In genomic region chr4:97752276-97753010, GRCm38 (mm10) we compare ENCODE assay signal across 8 mouse cellular contexts. TPM values are rescaled to one million over a fixed set of nuclear protein-coding genes. Genes with fewer than 3 reads are reported as not detected.
DNase-seq lines count a peak whose midpoint lies in the region; ATAC-seq and TF ChIP-seq lines count a peak whose summit lies in the region.

No protein-coding gene starts in this region.

- 16% methylated on average over 5 of the region's 5 CpGs for WGBS in forebrain, embryonic 15.5 days
- 38% methylated on average over 5 of the region's 5 CpGs for WGBS in limb, embryonic 14.5 days
- WGBS in neural tube, embryonic 13.5 days: 11% methylated on average over 5 of the region's 5 CpGs

- H3K36me3 ChIP-seq in forebrain, embryonic 15.5 days: no peaks in the 10 kb centered on the region
- H3K36me3 ChIP-seq in limb, embryonic 14.5 days (ENCODE audit: control insufficient read depth, insufficient read depth, low read length): no peaks in the 10 kb centered on the region
- no peaks in the 10 kb centered on the region for H3K36me3 ChIP-seq in neural tube, embryonic 13.5 days

- no peak for DNase-seq in left cerebral cortex, adult 2 months (ENCODE audit: extremely low spot score in 1 of 2, low spot score in 2 of 2)
- no peak for DNase-seq in left cerebral cortex, postnatal 14 days (ENCODE audit: low spot score in 2 of 2)
- DNase-seq in limb, embryonic 14.5 days (ENCODE audit: low spot score): no peak
- DNase-seq in frontal cortex, adult 2 months (ENCODE audit: extremely low spot score in 1 of 2, low spot score in 1 of 2): no peak
- no peak for DNase-seq in adrenal gland, adult 2 months

- TF ChIP-seq CTCF in left cerebral cortex, adult 2 months (IDR thresholded peaks at IDR 0.05): no peak

- H3K27ac ChIP-seq in left cerebral cortex, adult 2 months: peak overlapping the region; percentile 82
- H3K27ac ChIP-seq in forebrain, embryonic 15.5 days (replicated peaks): peak overlapping the region; percentile 73; the same call in 1 of the 2 replicates
- H3K27ac ChIP-seq in limb, embryonic 14.5 days (replicated peaks; ENCODE audit: low read depth, low read length): no peak overlapping the region; the same call in 1 of the 2 replicates
- H3K27ac ChIP-seq in neural tube, embryonic 13.5 days (replicated peaks): peak overlapping the region; percentile 80

- H3K9ac ChIP-seq in forebrain, embryonic 15.5 days (replicated peaks): 0 out of 2 replicates have a peak overlapping the region, but pooled peaks have one; percentile 52
- H3K9ac ChIP-seq in limb, embryonic 14.5 days (ENCODE audit: low read depth, low read length, severe bottlenecking): peak overlapping the region; percentile 64
- peak overlapping the region; percentile 71 for H3K9ac ChIP-seq in neural tube, embryonic 13.5 days

- no peak for ATAC-seq in forebrain, embryonic 15.5 days (replicated peaks)
- no peak for ATAC-seq in limb, embryonic 14.5 days (ENCODE audit: low FRiP score, low read depth)
- no peak for ATAC-seq in neural tube, embryonic 13.5 days (ENCODE audit: low read depth)
- ATAC-seq in inflammation-experienced regulatory T-cells, adult 6 months: no peak

- H3K9me3 ChIP-seq in forebrain, embryonic 15.5 days: no peaks in the 10 kb centered on the region
- H3K9me3 ChIP-seq in limb, embryonic 14.5 days (ENCODE audit: control insufficient read depth, low read length): no peaks in the 10 kb centered on the region
- H3K9me3 ChIP-seq in neural tube, embryonic 13.5 days: no peaks in the 10 kb centered on the region

- no peak for TF ChIP-seq POLR2A in limb, embryonic 14.5 days (IDR thresholded peaks at IDR 0.05; ENCODE audit: borderline replicate concordance, extremely low read depth, insufficient read depth, insufficient read length)

- peak overlapping the region; percentile 48 for H3K4me3 ChIP-seq in left cerebral cortex, adult 2 months
- H3K4me3 ChIP-seq in forebrain, embryonic 15.5 days: peak overlapping the region; percentile 39
- peak overlapping the region; percentile 41 for H3K4me3 ChIP-seq in limb, embryonic 14.5 days (replicated peaks; ENCODE audit: low read length)
- peak overlapping the region; percentile 39 for H3K4me3 ChIP-seq in neural tube, embryonic 13.5 days

- no peaks in the 10 kb centered on the region; the same call in 1 of the 2 replicates for H3K27me3 ChIP-seq in forebrain, embryonic 15.5 days
- no peaks in the 10 kb centered on the region; the same call in 1 of the 2 replicates for H3K27me3 ChIP-seq in limb, embryonic 14.5 days (ENCODE audit: control insufficient read depth, insufficient read depth, low read length)
- H3K27me3 ChIP-seq in neural tube, embryonic 13.5 days: peaks cover 50% of the 10 kb centered on the region

- intact Hi-C loops in left cerebral cortex, adult 2 months (cut with DNase I): loop anchor here (5.0 to 10.0 kb wide), 5 partner anchors 255 to 952 kb away; no protein-coding TSS in a partner anchor
- intact Hi-C loops in left cerebral cortex, postnatal 14 days (cut with DNase I): loop anchor here (10.0 kb wide), 1 partner anchor 252 kb away; no protein-coding TSS in a partner anchor

- peak overlapping the region; percentile 74 for H3K4me2 ChIP-seq in forebrain, embryonic 15.5 days (replicated peaks)
- H3K4me2 ChIP-seq in limb, embryonic 14.5 days (replicated peaks; ENCODE audit: low read depth, low read length, severe bottlenecking): peak overlapping the region; percentile 85
- peak overlapping the region; percentile 78 for H3K4me2 ChIP-seq in neural tube, embryonic 13.5 days

- H3K4me1 ChIP-seq in forebrain, embryonic 15.5 days: peaks cover 39% of the 10 kb centered on the region
- H3K4me1 ChIP-seq in limb, embryonic 14.5 days (ENCODE audit: control insufficient read depth, insufficient read depth, low read length): peaks cover 34% of the 10 kb centered on the region
- peaks cover 39% of the 10 kb centered on the region for H3K4me1 ChIP-seq in neural tube, embryonic 13.5 days (replicated peaks)

RNA-seq across cellular contexts. Expression of gene Nfia, which starts 20.1 kb away (rescaled TPM):
- 10 to 100 TPM; 58.1 to 62.5 TPM for total RNA-seq in left cerebral cortex, adult 2 months (2021)
- 10 to 100 TPM; 67.1 to 75.4 TPM for total RNA-seq in left cerebral cortex, postnatal 14 days (2021)
- 98.3 and 101 TPM in 2 replicates for polyA plus RNA-seq in forebrain, embryonic 15.5 days (2015; fragmentation: Nextera tagmentation; extraction: Ambion mirVana)
- polyA plus RNA-seq in limb, embryonic 14.5 days (2012; rRNA removed): 51.9 and 74.6 TPM in 2 replicates
- 71.2 and 89.3 TPM in 2 replicates for polyA plus RNA-seq in limb, embryonic 14.5 days (2014; fragmentation: Nextera tagmentation; extraction: Ambion mirVana)
- 45.1 and 51.6 TPM in 2 replicates for polyA plus RNA-seq in neural tube, embryonic 13.5 days (2015; fragmentation: Nextera tagmentation; extraction: Ambion mirVana)
- 10 to 100 TPM; 11.0 to 19.2 (median 15.7) TPM for polyA plus RNA-seq in inflammation-experienced regulatory T-cells, adult 6 months (2017; shearing (Covaris generic))
- polyA plus RNA-seq in frontal cortex, adult 2 months (2012; rRNA removed): 20.4 and 24.3 TPM in 2 replicates
- total RNA-seq in adrenal gland, adult 2 months (2021): 100 to 1,000 TPM; 132 to 174 TPM
- 60.7 and 83.3 TPM in 2 replicates for polyA plus RNA-seq in adrenal gland, adult 2 months (2012; rRNA removed)

RNA-seq across cellular contexts. Expression of gene E130114P18Rik, which starts 25.4 kb away (rescaled TPM):
- total RNA-seq in left cerebral cortex, adult 2 months (2021): 1 to 10 TPM; 3.7 to 4.9 TPM
- 1 to 10 TPM; 6.6 to 6.9 TPM for total RNA-seq in left cerebral cortex, postnatal 14 days (2021)
- polyA plus RNA-seq in forebrain, embryonic 15.5 days (2015; fragmentation: Nextera tagmentation; extraction: Ambion mirVana): 39.8 and 45.7 TPM in 2 replicates
- polyA plus RNA-seq in limb, embryonic 14.5 days (2012; rRNA removed): 2.1 and 2.2 TPM in 2 replicates
- polyA plus RNA-seq in limb, embryonic 14.5 days (2014; fragmentation: Nextera tagmentation; extraction: Ambion mirVana): 4.6 and 4.9 TPM in 2 replicates
- 22.0 and 30.7 TPM in 2 replicates for polyA plus RNA-seq in neural tube, embryonic 13.5 days (2015; fragmentation: Nextera tagmentation; extraction: Ambion mirVana)
- polyA plus RNA-seq in inflammation-experienced regulatory T-cells, adult 6 months (2017; shearing (Covaris generic)): not detected
- polyA plus RNA-seq in frontal cortex, adult 2 months (2012; rRNA removed): 14.7 and 22.6 TPM in 2 replicates
- total RNA-seq in adrenal gland, adult 2 months (2021): not detected
- 0.07 TPM in 1 of 2 replicates, not detected in the other for polyA plus RNA-seq in adrenal gland, adult 2 months (2012; rRNA removed)
